Mouse (Mus musculus) hindbrain, embryonic 11.5 days (tissue): ENCODE data around the gene Mapkapk3. TPM values are rescaled to one million over a fixed set of nuclear protein-coding genes. Genes with fewer than 3 reads are reported as not detected.
A peak's percentile ranks its signal among the peaks of the same experiment; 100 is the strongest.

ENCODE experiments used
- ATAC-seq: fragments of 200-750 bp; cut with Nextera tagmentation; 2 replicates; pipeline ENCODE4 v1.8.0; 2017; ENCODE audit warnings: mild to moderate bottlenecking, moderate TSS enrichment, moderate library complexity; ENCODE audit not compliant: low FRiP score
- DNase-seq: peaks from one replicate; pipeline ENCODE4 v3.0.0-alpha.2; 2015; ENCODE audit warnings: low spot score
- H3K27ac ChIP-seq: fragments of 300-500 bp; sonication (generic); 2 replicates; pipeline ENCODE4 v1.5.1; 2014; ENCODE audit warnings: mild to moderate bottlenecking, low read depth, low read length
- H3K27me3 ChIP-seq: fragments of 300-500 bp; sonication (generic); 2 replicates; pipeline ENCODE4 v1.6.1; 2014; ENCODE audit warnings: mild to moderate bottlenecking, low read length, moderate library complexity, mixed read lengths; ENCODE audit not compliant: control insufficient read depth, insufficient read depth
- H3K36me3 ChIP-seq: fragments of 300-500 bp; sonication (generic); 2 replicates; pipeline ENCODE4 v1.6.1; 2014; ENCODE audit warnings: mild to moderate bottlenecking, low read length, moderate library complexity, mixed read lengths; ENCODE audit not compliant: control insufficient read depth, insufficient read depth
- H3K4me1 ChIP-seq: fragments of 300-500 bp; sonication (generic); replicated peaks from 2 replicates; pipeline ENCODE4 v1.6.1; 2014; ENCODE audit warnings: low read length, mixed read lengths; ENCODE audit not compliant: control insufficient read depth, insufficient read depth
- H3K4me2 ChIP-seq: fragments of 300-500 bp; sonication (generic); replicated peaks from 2 replicates; pipeline ENCODE4 v1.6.1; 2014; ENCODE audit warnings: mild to moderate bottlenecking, low read depth, low read length
- H3K4me3 ChIP-seq: fragments of 300-500 bp; sonication (generic); 2 replicates; pipeline ENCODE4 v1.5.1; 2014; ENCODE audit warnings: low read depth, low read length
- H3K9ac ChIP-seq: fragments of 300-500 bp; sonication (generic); 2 replicates; pipeline ENCODE4 v1.6.1; 2014; ENCODE audit warnings: low read depth, low read length
- H3K9me3 ChIP-seq: fragments of 300-500 bp; sonication (generic); 2 replicates; pipeline ENCODE4 v1.6.1; 2016; ENCODE audit warnings: low read length; ENCODE audit not compliant: control insufficient read depth
- WGBS: fragments of 180-500 bp; shearing (Covaris S2); extraction: QIAGEN DNeasy Blood & Tissue Kit; methylation state at CpG from one replicate; pipeline ENCODE4 v1.1.7; 2014; 5-methylcytosine and 5-hydroxymethylcytosine counted together
- polyA plus RNA-seq: library from polyadenylated mRNA; unstranded; fragments of >200 nt; fragmentation: Nextera tagmentation; extraction: Ambion mirVana; gene quantifications from 2 replicates; pipeline ENCODE4 v1.2.1, GENCODE M21; 2014

Gene Mapkapk3
- 2.6 and 3.4 TPM in 2 replicates for polyA plus RNA-seq

- H3K4me3 ChIP-seq: peak within 1 kb of the TSS; percentile 36
- H3K4me2 ChIP-seq: peak within 1 kb of the TSS; percentile 55
- H3K36me3 ChIP-seq: no peaks in the 10 kb centered on the region
- DNase-seq (peak; percentile 85), ATAC-seq (peak; percentile 77)
- H3K9me3 ChIP-seq: no peaks in the 10 kb centered on the region
- peak within 1 kb of the TSS; percentile 31; the same call in 1 of the 2 replicates for H3K9ac ChIP-seq
- peaks cover 3% of the 10 kb centered on the region; the same call in 1 of the 2 replicates for H3K4me1 ChIP-seq
- H3K27me3 ChIP-seq: peaks cover 7% of the 10 kb centered on the region
- WGBS: 2% methylated on average over 49 of the region's 49 CpGs
- no peak within 1 kb of the TSS for H3K27ac ChIP-seq
These were observed at the start of gene Mapkapk3 for GRCm38 (mm10) chr9:107289211-107290076. Mapkapk3 (minus strand) TSS chr9:107289877.

- Histone ChIP-seq H3K4me1 (no peaks in the 10 kb centered on the region), H3K4me3 (peak within 1 kb of the TSS; percentile 64), H3K4me2 (peak within 1 kb of the TSS; percentile 78), H3K27ac (peak within 1 kb of the TSS; percentile 51), H3K9me3 (no peaks in the 10 kb centered on the region), H3K27me3 (0 out of 2 replicates have a peak, but pooled peaks cover 5% of the 10 kb centered on the region), H3K36me3 (no peaks in the 10 kb centered on the region), H3K9ac (peak within 1 kb of the TSS; percentile 86)
- ATAC-seq: peak; percentile 73; the same call in 1 of the 2 replicates
- WGBS: 5% methylated on average over 30 of the region's 30 CpGs
- peak; percentile 86 for DNase-seq
These were observed 48.7 kb upstream of the Mapkapk3 start, which contains the start of gene Hemk1 for GRCm38 (mm10) chr9:107338172-107338883. Hemk1 (minus strand) TSS chr9:107338350.

- DNase-seq: no peak
- Histone ChIP-seq H3K9me3 (no peaks in the 10 kb centered on the region), H3K27me3 (no peaks in the 10 kb centered on the region), H3K9ac (no peak overlapping the region), H3K27ac (no peak overlapping the region), H3K4me2 (no peak overlapping the region), H3K36me3 (no peaks in the 10 kb centered on the region), H3K4me1 (no peaks in the 10 kb centered on the region), H3K4me3 (no peak overlapping the region)
- 85% methylated on average over 6 of the region's 6 CpGs for WGBS
- ATAC-seq: no peak
These were observed 46.7 kb upstream of the Mapkapk3 start for GRCm38 (mm10) chr9:107336386-107336785.

- no peak overlapping the region for H3K27ac ChIP-seq
- H3K4me1 ChIP-seq: no peaks in the 10 kb centered on the region
- no peaks in the 10 kb centered on the region for H3K27me3 ChIP-seq
- 17% methylated on average over 5 of the region's 5 CpGs for WGBS
- no peak overlapping the region for H3K4me2 ChIP-seq
- H3K4me3 ChIP-seq: no peak overlapping the region
- no peak overlapping the region for H3K9ac ChIP-seq
- DNase-seq: peak; percentile 73
- H3K9me3 ChIP-seq: no peaks in the 10 kb centered on the region
- no peak for ATAC-seq
- H3K36me3 ChIP-seq: no peaks in the 10 kb centered on the region
These were observed 46.2 kb upstream of the Mapkapk3 start for GRCm38 (mm10) chr9:107335909-107336308.

- H3K27me3 ChIP-seq: no peaks in the 10 kb centered on the region
- 81% methylated on average over 5 of the region's 5 CpGs for WGBS
- H3K4me1 ChIP-seq: no peaks in the 10 kb centered on the region
- H3K36me3 ChIP-seq: no peaks in the 10 kb centered on the region
- no peaks in the 10 kb centered on the region for H3K9me3 ChIP-seq
- H3K4me2 ChIP-seq: no peak overlapping the region
- no peak for DNase-seq
- ATAC-seq: no peak
- H3K27ac ChIP-seq: no peak overlapping the region
- no peak overlapping the region for H3K9ac ChIP-seq
- H3K4me3 ChIP-seq: no peak overlapping the region
These were observed 45.4 kb upstream of the Mapkapk3 start for GRCm38 (mm10) chr9:107335046-107335445.

- Histone ChIP-seq H3K9me3 (no peaks in the 10 kb centered on the region), H3K4me1 (no peaks in the 10 kb centered on the region), H3K36me3 (no peaks in the 10 kb centered on the region), H3K27me3 (no peaks in the 10 kb centered on the region), H3K4me3 (no peak overlapping the region), H3K9ac (no peak overlapping the region), H3K4me2 (no peak overlapping the region), H3K27ac (no peak overlapping the region)
- WGBS: 89% methylated on average over 6 of the region's 6 CpGs
- DNase-seq: no peak
- ATAC-seq: no peak
These were observed 44.7 kb upstream of the Mapkapk3 start for GRCm38 (mm10) chr9:107334356-107334755.

- no peaks in the 10 kb centered on the region for H3K36me3 ChIP-seq
- DNase-seq: no peak
- H3K9ac ChIP-seq: no peak overlapping the region
- no peaks in the 10 kb centered on the region for H3K4me1 ChIP-seq
- no peak overlapping the region for H3K4me2 ChIP-seq
- no peak for ATAC-seq
- H3K27ac ChIP-seq: no peak overlapping the region
- no peaks in the 10 kb centered on the region for H3K27me3 ChIP-seq
- no peak overlapping the region for H3K4me3 ChIP-seq
- 55% methylated on average over 2 of the region's 2 CpGs for WGBS
- no peaks in the 10 kb centered on the region for H3K9me3 ChIP-seq
These were observed 44.0 kb upstream of the Mapkapk3 start for GRCm38 (mm10) chr9:107333686-107334085.

- no peaks in the 10 kb centered on the region for H3K36me3 ChIP-seq
- H3K4me1 ChIP-seq: no peaks in the 10 kb centered on the region
- no peak overlapping the region for H3K9ac ChIP-seq
- no peak overlapping the region for H3K27ac ChIP-seq
- H3K4me3 ChIP-seq: no peak overlapping the region
- H3K4me2 ChIP-seq: no peak overlapping the region
- no peak for DNase-seq
- H3K27me3 ChIP-seq: no peaks in the 10 kb centered on the region
- ATAC-seq: no peak
- H3K9me3 ChIP-seq: no peaks in the 10 kb centered on the region
- 84% methylated on average over 6 of the region's 6 CpGs for WGBS
These were observed 41.1 kb upstream of the Mapkapk3 start for GRCm38 (mm10) chr9:107330791-107331190.
